Mouse (Mus musculus) splenic B cell, adult 2 months (primary cell): ENCODE results near the gene Ripply2.
"Not testable (repeated sequence)": the region's sequence is repeated elsewhere in the genome, so short reads cannot be mapped to it uniquely, and the experiment has no call there.

Experiments
- DNase-seq: peaks from one replicate; pipeline ENCODE4 v3.0.0-alpha.2; 2011; ENCODE audit warnings: low read depth, low spot score
- H3K27me3 ChIP-seq: 2 replicates; pipeline ENCODE4 v1.6.1; 2012; ENCODE audit warnings: mild to moderate bottlenecking, low read length, moderate library complexity, mixed read lengths; ENCODE audit not compliant: control insufficient read depth, poor library complexity, insufficient read depth, severe bottlenecking
- H3K36me3 ChIP-seq: 2 replicates; pipeline ENCODE4 v1.6.1; 2012; ENCODE audit warnings: mild to moderate bottlenecking, low read length, moderate library complexity, mixed read lengths; ENCODE audit not compliant: control insufficient read depth, poor library complexity, insufficient read depth, severe bottlenecking

The Ripply2 gene

DNA sequence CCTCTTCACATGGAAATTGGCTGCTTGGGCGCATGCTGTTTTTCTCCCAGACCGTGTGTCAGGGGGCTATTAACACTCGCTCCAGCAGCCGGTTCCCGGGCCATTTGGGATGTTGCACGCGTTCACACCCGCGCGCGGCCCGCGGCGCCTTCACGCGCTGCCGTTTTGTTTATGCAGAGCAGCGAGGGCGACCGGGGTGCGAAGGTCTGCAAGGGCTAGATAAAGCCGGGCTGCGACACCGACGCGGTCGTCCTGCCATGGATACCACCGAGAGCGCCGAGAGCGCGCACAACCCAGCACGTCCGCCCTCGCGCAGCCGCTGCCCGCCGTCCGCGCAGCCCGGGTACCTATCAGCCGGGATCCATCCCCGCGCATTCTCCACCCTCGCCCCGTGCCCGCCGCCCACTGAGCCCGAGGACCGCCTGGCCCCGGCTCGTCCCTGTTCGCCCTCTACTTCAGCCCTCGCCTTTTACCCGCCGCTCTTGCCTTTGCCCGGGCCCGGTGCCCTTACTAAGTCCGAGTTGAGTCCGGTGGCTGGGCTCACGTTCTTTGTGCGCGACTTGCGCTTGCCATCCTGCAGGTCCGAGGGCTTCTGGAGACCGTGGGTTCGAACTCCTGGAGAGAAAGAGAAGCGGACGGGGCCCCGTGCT lies at the start of gene Ripply2:
TSS of gene Ripply2 (plus strand) at position 250 of the 650 bp plus-strand sequence.
- Histone ChIP-seq H3K36me3 (no peaks in the 10 kb centered on the region), H3K27me3 (no peaks in the 10 kb centered on the region)
- no peak for DNase-seq

DNA sequence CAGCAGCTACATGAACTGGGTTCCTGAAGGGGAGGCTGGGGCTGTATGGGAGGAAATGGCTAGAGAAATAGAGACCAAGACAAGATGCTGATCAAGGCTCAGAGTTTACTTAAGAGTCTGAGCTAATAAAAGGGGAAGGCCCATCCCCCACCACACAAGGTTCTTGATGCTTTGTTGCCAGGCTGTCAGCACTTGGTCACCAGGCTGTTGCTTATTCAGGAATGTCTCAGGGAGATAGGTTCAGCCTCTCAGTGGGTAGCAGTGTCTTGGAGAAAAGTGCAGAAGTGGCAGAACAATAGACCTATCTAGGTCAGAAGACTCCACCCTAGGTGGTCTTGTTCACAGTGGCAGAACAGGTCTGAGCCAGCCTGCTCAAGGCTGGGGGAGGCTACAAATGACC lies 42.9 kb upstream of the Ripply2 start:
- not testable (repeated sequence) for DNase-seq, H3K27me3 ChIP-seq, H3K36me3 ChIP-seq

DNA sequence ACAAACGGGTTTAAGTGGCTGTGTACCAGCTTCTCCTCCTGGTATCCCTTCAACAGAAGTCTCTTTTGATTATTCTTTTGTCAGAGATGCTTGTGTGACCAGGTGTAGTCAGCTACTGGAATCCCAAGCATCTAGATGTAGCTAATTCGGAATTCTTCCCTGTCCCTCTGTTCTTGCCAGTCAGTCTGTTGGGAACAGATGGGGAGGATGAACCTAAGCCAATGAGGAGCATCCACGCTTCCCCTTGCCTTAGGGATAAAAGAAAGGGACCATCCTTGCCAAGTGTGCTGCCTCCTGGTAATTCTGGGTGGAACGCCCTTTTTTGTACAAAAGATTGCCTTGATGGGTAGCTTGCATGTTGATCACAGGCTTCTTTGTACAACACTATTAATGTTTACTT lies 41.8 kb upstream of the Ripply2 start:
- no peaks in the 10 kb centered on the region for H3K27me3 ChIP-seq

DNA sequence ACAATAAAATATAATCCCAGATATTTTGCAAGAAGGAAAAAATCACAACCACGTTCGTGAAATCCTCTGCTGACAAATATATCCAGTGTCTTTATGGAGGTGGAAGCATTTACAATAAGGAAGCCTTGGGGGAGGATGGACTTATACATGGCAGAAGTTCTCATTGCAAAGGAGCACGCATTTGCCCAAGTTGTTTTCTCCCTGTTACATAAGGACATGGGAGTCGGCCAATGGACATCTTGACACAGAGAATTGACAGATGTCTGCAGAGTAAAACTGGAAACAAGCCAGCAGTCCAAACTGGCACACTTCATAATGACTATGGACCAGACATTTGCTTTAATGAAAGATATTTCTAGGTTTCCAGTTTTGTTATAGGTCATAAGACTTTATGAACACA lies 38.4 kb upstream of the Ripply2 start:
- DNase-seq, result no peak
- H3K27me3 ChIP-seq, result no peaks in the 10 kb centered on the region
- no peaks in the 10 kb centered on the region for H3K36me3 ChIP-seq

More for the DNA sequence above, 41.8 kb upstream of the Ripply2 start:
- no peak for DNase-seq
- no peaks in the 10 kb centered on the region for H3K36me3 ChIP-seq

DNA sequence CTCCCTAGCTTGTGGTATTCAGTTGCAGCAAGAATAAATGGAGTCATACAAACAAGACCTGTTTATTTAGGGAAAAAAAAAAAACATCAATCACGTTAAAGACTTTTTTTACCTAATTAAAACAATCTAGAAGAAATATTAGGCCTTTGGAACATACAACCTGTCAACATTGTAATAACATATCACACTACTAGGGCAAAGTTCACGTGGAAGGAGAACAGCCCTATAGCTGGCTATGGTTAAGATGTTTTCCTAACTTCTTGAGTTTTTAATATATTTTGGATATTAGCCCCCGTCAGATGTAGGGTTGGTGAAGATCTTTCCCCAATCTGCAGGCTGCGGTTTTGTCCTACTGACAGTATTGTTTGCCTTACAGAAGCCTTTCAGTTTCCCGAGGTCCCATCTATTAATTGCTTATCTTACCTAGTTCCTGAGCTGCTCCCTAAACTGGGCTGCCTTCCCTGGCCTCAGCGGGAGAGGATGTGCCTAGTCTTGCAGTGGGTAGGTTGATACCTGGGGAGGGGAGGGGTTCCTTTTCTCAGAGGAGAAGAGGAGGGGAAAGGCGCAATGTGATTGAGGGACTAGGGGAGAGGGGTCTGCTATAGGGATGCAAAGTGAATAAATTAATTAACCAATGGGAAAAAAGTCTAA lies 37.0 kb upstream of the Ripply2 start:
- DNase-seq, result no peak
- Histone ChIP-seq H3K36me3 (no peaks in the 10 kb centered on the region), H3K27me3 (no peaks in the 10 kb centered on the region)

DNA sequence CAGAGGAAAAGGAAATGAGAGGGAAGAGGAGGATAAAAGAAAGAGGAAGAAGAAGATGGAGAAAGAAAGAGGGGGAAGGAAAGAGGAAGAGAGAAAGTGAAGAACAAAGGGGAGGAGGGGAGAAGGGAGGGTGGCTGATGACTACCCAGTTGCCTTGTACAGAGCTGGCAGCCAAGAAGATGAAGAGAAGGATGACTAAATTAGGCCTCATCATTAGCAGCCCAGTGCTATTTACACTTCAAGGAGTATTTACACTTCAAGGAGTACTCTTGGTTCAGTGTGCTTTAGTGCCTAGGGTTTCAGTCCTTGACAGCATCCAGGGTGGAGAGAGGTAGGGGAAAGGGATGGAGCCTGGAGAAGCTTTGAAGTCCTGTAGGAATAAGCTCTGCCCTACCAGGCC lies 35.3 kb upstream of the Ripply2 start:
- DNase-seq, result no peak
- no peaks in the 10 kb centered on the region for H3K27me3 ChIP-seq
- no peaks in the 10 kb centered on the region for H3K36me3 ChIP-seq

DNA sequence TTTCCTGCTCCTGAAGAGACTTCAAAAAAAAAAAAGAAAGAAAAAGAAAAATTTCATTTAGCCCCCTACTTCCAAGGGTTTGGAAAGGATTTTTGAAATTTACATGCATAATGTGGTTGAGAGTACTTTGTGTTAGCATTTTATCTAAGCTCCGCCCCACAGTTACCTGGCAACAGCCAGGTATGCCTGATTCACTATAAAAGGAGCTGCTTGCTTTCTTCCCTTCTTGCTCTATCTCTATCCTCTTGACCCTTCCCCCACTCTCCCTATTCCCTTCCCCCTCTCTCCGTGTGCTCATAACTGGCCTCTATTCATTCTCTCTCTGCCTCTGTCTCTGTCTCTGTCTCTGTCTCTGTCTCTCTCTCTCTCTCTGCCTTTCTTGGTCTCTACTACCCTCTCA lies 34.4 kb upstream of the Ripply2 start:
- Histone ChIP-seq H3K27me3 (no peaks in the 10 kb centered on the region), H3K36me3 (no peaks in the 10 kb centered on the region)
- no peak for DNase-seq

DNA sequence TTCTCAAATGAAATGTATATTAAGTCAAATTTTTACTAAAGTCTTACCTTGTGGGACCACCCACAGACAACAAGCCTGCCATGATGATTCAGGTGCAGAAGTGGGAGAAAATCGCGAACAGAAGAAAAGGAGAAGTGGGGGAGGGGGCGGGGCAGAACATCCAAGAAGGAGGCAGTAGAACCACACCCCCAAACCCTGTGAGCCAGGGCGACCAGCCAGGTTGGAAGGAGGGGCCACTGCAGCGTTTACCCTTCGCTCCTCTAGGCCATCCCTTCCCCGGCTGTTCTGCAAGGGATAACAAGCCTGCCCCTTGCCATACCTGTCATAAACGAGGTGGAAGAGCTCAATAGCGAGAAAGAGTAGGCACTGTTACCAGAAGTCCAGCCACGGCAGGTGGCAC lies 33.8 kb upstream of the Ripply2 start:
- H3K36me3 ChIP-seq, result no peaks in the 10 kb centered on the region
- no peak for DNase-seq
- H3K27me3 ChIP-seq, result no peaks in the 10 kb centered on the region

DNA sequence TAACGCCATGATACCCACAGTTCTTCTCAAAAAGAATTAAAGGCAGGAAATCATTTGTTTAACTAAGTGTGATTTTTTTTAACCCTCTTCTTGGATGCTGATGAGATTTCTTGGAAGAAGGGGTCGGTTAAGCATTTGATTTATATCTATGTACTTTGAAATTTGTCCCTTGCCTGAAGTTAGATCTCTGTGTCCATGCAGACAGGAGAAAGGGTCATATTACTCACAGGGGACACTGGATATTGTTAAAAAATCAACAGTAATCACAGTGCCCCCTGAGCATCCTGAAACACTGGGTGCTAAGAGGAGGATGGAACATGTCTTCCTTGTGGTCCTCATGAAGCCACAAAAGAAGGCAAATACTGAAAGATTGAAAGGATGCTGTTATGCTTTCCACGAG lies 30.8 kb upstream of the Ripply2 start:
- DNase-seq, result no peak
- H3K27me3 ChIP-seq, result no peaks in the 10 kb centered on the region
- no peaks in the 10 kb centered on the region for H3K36me3 ChIP-seq

DNA sequence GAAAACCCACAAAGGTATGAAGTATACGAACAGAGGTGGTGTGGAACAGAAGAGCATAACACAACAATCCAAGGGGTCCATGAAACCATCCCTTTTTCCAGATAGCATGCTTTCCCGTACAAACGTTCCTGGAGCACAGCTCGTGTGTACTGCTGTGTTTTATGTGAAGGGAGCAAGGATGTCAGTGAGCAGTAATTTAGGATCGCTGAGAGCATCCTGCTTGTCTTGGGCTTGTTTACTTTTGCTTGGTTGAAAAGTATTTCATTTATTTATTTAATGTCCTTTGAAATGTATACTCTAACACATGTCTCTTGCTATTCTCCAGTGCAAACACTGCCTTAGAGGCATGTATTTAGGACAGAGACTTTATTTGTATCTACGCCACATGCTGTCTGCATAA lies 30.2 kb upstream of the Ripply2 start:
- Histone ChIP-seq H3K36me3 (no peaks in the 10 kb centered on the region), H3K27me3 (no peaks in the 10 kb centered on the region)
- no peak for DNase-seq

DNA sequence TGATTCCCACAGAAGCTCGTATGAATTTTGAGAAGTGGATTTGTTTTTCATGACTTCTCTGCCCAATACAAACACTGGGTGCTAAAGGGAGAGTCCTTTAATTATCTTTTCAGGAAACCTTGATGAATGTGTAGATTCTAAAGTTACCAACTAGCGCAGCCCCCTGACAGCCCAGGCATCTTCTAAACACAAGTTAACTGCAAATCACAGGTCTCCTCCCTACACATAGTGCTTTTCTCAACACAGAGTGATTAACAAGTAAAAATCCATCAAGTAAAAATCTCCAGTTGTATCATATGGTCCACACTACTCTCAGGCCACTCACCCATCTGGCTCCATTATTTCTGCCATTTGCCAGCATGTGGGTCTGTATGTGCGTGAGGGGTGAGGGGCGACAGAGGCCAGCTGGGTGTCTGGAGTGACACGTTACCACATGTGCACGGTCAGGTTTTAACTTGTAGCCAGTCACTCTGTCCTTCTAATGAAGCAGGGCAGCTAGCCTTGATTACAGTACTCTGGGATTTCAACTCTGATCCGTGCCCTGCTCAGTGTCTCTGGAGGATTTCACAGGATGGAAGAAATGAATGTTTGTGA lies 28.5 kb upstream of the Ripply2 start:
- no peaks in the 10 kb centered on the region for H3K27me3 ChIP-seq
- no peaks in the 10 kb centered on the region for H3K36me3 ChIP-seq
- no peak for DNase-seq

DNA sequence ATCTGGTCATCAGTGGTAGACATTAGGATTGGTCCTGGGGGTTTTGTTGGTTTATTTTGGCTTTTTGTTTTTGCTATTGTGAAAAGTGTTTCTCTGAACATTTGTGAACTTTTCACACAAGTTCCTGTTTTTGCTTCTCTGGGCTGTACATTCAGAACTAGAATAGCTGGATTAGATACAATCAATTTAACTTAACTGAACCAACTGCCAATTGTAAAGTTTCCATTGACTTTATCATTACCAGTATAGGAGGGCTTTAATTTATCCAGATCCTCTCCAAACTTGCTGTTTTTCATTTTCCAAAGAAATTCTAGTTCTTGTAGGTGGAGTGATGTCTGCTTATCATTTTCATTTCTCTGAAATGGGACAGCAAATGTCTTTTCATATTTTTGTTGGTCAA lies 25.5 kb upstream of the Ripply2 start:
- H3K36me3 ChIP-seq, result no peaks in the 10 kb centered on the region
- H3K27me3 ChIP-seq, result no peaks in the 10 kb centered on the region
- DNase-seq, result no peak

DNA sequence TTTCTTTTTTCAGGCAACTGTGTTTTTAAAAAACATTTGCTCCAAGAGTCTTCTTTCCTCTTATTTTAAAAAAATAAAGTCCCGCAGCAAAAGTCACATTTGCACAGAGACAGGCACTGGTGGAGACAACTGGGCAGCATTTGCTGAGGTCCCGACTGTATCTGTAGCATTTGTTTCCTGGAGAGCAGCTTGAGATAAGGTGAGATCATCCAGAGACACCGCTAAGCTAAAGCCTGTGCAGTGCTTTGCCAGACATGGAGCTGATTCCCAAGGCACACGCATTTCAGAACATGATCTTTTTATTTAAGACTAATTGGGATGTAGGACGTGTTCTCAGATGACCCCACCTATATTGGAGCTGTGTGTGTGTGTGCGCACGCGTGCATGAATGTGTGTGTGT lies 23.6 kb upstream of the Ripply2 start:
- DNase-seq, result no peak
- H3K27me3 ChIP-seq, result no peaks in the 10 kb centered on the region
- no peaks in the 10 kb centered on the region for H3K36me3 ChIP-seq

DNA sequence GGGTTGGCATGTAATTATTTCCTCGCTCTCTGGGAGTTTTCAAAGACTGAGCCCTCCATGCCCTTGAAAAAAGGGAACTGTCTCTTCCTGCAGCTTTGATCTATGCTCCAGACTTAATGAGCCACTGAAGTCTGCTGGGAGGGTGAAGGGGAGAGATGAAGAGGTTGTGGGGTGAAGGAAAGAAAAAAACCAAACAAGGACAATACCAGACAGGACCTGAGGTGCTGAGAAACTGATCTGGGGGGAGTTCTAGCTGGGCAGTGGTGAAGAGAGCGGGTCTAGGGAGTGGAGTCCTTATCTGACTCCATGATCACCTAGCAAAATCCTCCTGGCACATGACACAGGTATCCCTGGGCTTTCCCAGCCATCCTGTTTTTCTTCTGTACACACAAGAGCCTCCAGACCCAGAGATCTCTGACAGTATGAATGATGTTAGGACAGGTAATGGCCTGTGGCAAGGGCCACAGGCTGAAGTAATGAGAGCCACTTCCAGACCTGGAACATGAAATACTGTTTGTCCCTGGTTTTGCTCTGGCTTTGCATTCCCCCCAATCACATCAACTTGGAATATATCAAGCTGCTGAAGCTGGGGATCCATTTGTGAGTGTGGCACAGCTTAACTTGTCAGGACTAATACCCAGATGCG lies 18.2 kb upstream of the Ripply2 start:
- H3K36me3 ChIP-seq, result no peaks in the 10 kb centered on the region
- DNase-seq, result no peak
- H3K27me3 ChIP-seq, result no peaks in the 10 kb centered on the region

DNA sequence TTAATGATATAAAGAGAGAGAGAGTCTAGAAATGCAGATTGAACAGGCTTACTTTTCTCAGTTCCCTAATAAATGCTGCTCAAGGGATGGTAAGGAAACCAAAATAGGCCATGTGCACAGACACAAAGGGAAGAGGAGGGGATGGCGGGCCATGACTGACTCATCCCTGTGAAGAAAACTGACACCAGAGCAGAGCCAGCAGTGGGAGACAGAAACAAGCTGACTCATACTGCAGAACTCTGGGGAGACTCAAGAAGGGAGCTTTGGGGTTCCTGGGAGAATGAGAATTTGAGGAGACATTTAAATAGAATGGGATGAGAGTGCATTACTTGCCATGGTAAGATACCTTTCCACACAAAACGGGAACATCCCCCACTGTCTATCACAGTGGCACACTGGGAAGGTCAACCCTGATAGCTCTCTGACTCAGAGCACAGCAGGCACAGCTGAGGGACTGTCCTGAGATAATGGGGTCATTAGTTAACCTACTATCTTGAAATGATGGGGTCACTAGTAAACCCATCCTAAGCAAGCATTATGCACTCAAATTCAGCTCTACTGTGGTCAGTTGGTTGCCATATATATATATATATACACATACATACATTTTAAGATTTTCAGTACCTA lies 15.3 kb upstream of the Ripply2 start:
- no peak for DNase-seq
- Histone ChIP-seq H3K36me3 (no peaks in the 10 kb centered on the region), H3K27me3 (no peaks in the 10 kb centered on the region)
